Mouse (Mus musculus) ES-CJ7 (cell line): ENCODE measurements around the gene Smarcd3.

Experiments used
- DNase-seq: peaks from one replicate; pipeline ENCODE4 v3.0.0; 2011; ENCODE audit warnings: low read depth, low spot score

Gene Smarcd3

GRCm38 (mm10) chr5:24597221-24597728 is 26.9 kb downstream of the Smarcd3 start:
- peak; percentile 85 for DNase-seq

GRCm38 (mm10) chr5:24596519-24597171 is 27.6 kb downstream of the Smarcd3 start:
- no peak for DNase-seq

GRCm38 (mm10) chr5:24595786-24596380 is 28.3 kb downstream of the Smarcd3 start:
- DNase-seq, result peak; percentile 38

GRCm38 (mm10) chr5:24595261-24595660 is 28.9 kb downstream of the Smarcd3 start:
- DNase-seq, result no peak

- DNase-seq, result no peak
Observed at GRCm38 (mm10) chr5:24594346-24594745, 29.9 kb downstream of the Smarcd3 start.

- DNase-seq, result no peak
Observed at GRCm38 (mm10) chr5:24593928-24594327, 30.3 kb downstream of the Smarcd3 start.

- no peak for DNase-seq
Observed at GRCm38 (mm10) chr5:24593230-24593629, 31.0 kb downstream of the Smarcd3 start.

GRCm38 (mm10) chr5:24592471-24593160 is 31.6 kb downstream of the Smarcd3 start:
- no peak for DNase-seq

GRCm38 (mm10) chr5:24591796-24592470 is 32.3 kb downstream of the Smarcd3 start:
- DNase-seq, result no peak

- no peak for DNase-seq
Observed at GRCm38 (mm10) chr5:24591268-24591721, 32.9 kb downstream of the Smarcd3 start.

- DNase-seq, result no peak
Observed at GRCm38 (mm10) chr5:24589511-24590500, 34.4 kb downstream of the Smarcd3 start.

GRCm38 (mm10) chr5:24587200-24587577 is 37.0 kb downstream of the Smarcd3 start:
- no peak for DNase-seq

- peak; percentile 92 for DNase-seq
Observed at GRCm38 (mm10) chr5:24586547-24587199, 37.5 kb downstream of the Smarcd3 start, which contains the start of gene Chpf2. Gene Chpf2, plus strand, starts transcription at chr5:24586741.

- DNase-seq, result no peak
Observed at GRCm38 (mm10) chr5:24586106-24586505, 38.1 kb downstream of the Smarcd3 start.

GRCm38 (mm10) chr5:24578109-24578963 is 45.9 kb downstream of the Smarcd3 start:
- no peak for DNase-seq

GRCm38 (mm10) chr5:24577183-24577929 is 46.9 kb downstream of the Smarcd3 start, which contains the start of gene Abcf2:
Gene Abcf2, minus strand, starts transcription at chr5:24577467.
- peak; percentile 100 for DNase-seq

GRCm38 (mm10) chr5:24576801-24577182 is 47.4 kb downstream of the Smarcd3 start:
- no peak for DNase-seq

GRCm38 (mm10) chr5:24575948-24576347 is 48.3 kb downstream of the Smarcd3 start:
- no peak for DNase-seq
